Mouse (Mus musculus) thymus, adult 18-20 months (tissue): ENCODE measurements around the gene Wap.

Experiments
- DNase-seq, 2 experiments: peaks; one replicate each; pipeline ENCODE4 v3.0.0; 2022; ENCODE audit warnings: mixed read lengths in 2 of 2

Gene Wap

DNA sequence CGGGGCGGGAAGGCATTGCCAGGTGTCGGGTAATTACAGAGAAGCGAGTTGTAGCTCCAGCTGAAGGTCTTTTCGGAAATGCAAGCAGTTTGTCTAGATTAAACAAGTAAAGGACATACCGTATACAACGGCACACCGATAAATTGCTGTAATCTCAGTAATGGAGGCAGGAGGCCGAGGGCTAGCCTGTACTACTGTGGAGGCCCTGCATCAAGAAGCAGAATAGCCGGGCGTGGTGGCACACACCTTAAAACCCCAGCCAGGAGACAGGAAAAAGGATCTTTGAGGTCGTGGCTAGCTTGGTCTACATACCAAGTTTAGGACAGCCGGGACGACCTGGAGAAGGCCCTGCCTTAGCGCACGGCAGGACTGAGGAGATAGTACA is 12.1 kb downstream of the Wap start:
- no peak for DNase-seq

DNA sequence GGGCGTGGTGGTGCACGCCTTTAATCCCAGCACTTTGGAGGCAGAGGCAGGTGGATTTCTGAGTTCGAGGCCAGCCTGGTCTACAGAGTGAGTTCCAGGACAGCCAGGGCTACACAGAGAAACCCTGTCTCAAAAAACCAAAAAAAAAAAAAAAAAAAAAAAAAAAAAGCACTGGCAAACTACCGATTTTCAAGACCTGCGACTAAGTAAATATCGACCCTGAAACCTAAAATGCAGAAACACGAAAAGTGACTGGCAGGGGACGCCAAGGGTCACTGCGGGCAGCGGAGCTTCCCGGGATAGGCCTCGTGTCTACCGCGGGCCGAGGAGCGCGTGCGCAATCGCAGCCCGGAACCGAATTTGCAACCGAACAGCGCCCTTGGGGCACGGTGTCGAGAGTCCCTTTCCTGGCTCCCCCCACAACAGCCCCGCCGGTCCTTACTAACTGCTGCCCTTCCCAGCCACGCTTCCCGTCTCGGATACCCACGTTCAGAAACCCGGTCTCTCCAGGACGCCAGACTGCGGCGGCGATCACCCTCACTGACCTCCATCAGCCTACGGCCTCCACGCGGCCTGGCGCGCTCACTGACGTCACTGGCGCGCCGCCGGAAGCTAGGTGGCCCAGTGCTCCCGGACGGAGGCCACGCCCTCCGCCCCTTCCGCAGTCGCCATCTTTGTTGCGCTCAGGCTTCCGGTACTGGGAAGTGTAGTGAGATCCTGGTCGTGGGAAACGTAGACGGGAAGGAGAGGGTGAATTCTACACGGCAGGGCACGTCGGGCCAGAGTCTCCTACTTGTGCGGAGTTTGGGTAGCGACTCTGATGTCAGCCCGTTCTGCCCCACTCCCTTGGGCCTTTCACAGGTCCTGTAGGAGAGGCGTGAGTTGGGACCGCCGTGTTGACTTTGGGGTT is 12.7 kb downstream of the Wap start, which contains the start of gene Tbrg4:
TSS of gene Tbrg4 (minus strand) at position 590 of the 910 bp plus-strand sequence.
- peak; percentile 80 to 85 for DNase-seq

DNA sequence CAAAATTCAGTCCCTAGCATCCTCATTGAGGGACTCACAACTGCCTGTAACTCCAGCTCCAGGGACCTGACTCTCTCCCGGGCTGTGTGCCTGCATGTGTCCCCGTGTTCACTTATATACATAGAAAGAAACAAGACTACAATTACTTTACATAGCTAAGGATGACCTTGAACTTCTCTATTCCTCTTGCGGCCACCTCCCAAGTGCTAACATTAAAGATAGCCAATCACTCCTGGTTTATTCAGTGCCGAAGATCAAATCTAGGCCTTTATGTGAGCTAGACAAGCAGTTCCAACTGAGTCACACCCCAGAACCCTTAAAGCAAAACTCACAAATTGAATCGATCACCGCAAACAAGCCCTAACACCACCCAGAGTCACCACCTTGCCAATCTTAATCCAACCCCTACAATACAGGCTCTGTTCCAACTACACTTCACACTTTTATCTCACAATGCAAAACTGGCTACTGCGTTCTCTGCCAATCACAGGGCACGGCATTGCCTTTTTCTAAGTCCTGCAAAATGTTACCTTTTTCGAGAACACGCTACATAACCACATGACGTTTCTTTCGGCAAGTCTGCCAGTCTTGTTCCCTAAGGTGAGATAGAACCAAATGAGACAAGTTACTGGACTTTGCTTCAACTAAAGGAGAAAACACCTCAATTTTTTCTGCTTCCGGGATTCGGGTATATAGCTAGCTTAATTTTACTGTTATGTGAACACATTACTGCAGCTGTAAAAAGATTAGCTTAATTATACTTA is 13.6 kb downstream of the Wap start:
- DNase-seq: no peak

DNA sequence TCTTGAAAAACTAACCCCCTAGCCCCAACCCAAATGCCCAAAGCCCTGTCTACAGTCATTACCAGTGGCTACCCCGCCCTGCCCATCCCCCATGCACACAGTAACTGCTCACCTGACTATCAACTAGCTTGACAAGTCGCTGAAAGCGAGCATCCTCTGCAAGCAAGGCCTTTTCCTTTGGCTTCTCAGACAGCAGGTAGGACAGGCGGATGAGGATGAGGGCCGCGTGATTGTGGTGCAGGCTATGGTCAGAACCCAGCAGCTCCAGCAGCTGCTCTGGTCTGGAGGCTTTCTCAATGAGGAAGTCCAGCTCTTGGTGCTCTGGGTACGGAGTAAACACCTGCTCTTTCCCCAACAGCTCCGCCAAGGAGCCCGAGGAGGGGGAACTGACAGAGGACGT is 14.7 kb downstream of the Wap start:
- DNase-seq: no peak

DNA sequence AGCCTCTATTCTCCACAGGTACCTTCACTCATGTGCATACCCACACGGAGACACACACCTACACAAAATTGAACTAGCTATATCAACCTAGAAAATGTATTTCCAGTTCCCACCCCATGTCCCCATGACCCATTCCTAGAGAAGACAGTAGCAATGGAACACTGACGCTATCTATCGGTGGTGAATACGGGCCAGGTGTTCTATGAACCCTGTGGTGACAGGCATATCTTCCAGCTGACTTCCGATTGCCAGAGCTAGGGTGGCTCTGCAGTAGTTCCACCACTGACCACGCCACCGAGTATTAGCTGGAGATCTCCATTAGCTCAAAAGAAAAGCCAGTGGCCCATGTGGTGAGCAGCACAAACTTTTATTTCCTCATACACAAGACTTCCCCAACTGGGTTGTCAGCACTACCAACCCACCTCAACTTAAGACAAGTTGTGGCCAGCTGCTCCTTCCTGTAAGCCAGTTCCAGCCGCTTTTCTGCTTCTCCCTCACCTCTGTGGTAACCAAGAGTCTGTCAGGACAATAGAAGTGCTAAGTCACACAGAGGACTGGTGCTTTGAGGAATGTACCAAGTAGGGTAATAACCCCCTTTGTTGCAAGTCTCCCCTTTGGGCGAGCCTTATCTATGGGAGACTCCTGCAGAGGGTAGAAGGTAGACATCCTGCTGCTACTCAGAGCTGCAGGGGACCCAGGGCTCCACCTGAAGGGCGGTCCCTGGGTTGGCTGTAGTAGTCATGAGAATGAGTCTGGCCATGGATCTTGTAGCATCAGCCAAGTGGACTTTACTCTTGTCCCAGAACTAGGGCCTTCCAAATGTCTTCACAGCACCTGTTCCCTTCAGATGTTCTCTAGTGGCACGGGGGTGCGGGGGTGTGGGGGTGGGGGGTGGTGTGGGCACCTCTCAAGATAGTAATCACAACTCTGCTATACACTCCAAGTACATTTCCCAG is 22.9 kb downstream of the Wap start:
- no peak for DNase-seq

DNA sequence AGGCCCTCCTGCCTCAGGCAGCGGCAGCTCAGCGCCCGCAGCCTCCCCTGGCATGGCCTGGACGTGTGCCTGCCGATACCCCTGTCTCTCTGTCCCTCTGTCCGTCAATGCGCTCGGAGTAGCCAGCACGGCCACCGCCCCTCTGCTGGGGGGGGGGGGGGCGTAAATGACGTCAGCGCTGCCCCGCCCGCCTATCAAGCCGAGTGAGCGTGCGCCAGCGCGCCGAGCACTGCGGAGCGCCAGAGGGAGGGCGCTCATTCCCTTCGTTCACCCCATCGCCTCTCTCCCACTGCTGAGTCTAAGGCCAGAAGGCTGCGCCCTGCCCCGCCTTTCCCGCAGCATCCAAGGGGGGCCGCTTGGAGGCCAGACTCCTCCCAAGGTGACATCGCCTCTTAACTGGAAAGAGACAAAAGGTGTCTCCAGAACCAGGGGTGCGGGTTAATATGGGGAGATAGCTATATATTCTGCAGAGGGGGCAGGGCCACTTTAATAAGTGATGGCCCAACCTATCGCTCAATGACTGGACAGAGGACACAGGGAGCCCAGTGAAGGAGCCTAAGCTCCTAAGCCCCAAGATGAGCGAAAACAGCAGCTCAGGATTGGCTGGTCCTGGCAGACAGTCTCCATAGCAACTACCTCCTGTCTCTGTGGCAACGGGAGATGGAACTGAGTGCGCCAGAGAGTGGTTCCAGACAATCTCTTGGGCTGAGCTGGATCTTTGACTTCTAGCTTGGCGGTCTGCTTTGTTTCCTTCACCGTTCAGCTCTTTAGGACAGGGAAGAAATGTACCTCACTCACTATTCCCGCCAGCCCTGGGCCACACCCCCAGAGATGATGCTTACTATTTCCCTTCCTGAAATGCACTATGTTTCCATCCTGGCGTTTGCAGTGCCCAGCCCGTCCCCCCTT is 32.7 kb downstream of the Wap start, which contains the start of gene Nacad:
TSS of gene Nacad (minus strand) at position 563 of the 909 bp plus-strand sequence.
- DNase-seq: no peak

DNA sequence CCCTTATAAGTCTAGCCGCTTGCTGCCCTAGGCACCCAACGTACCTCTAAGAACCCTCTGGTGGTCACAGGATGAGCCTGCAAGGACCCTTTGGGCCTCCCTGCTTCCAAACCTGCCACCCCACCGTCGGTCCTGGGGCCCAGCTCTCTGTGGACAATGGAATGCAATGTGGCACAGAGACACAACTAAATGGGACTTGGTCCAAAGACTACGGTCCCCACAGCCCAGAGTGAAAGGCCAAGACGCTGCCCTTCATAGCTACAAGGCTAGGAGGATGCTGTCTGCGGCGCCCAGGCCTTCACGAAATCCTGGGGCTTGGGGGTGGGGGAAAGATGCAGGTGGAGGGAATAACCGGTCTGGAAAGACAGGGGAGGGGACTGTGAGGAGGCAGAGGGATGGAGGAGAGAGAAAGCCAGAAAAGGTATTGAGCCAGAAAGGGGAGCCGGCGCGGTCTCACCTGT is 33.4 kb downstream of the Wap start:
- no peak for DNase-seq

DNA sequence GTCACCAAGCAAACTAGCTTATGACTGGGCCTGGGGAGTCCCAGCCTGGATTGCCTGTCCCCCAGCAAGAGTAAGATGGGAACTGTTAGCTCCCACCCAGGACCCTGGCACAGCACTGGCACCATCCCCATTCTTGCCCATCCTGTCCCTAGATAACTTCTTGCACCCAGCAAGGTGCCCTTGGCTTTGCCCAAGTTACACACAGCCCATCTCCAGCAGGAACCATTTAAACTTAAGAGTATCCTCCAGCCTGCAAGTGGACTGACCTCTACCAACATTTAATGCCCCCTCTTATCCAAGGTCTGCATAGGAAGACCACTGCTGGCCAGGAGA is 33.9 kb downstream of the Wap start:
- DNase-seq: no peak

DNA sequence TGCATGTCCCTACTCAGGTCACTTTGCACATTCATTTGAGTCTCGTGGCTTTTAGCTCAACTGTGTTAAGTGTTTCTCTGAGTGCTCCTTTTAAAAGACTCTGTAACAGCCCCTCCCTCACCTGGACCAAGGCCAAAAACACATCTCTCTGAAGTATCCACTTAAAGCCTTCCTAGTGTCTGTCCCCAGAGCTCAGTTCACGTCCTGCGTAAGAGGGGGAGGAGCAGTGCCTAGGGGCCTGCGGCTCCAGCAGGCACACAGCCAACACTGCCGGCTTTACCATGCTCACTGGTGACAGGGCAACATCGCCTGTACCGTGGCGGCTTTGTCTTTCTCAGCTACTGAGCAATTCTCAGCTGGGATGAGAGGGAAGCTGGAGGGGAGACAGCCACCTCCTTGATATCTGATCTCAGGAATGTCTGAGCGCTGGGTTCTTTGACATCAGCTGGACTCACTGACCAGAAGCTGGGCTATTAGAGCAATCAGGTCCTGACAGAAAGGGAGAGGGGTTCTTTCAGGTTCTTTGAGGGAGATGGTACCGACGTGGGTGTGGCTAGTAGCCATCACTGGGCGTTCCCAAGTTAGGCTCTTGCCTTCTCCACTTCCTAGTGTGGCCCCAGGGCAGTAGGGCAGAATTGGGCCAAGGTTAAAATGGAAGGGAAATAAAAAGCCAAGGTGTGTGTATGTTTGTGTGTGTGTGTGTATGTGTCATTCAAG is 34.4 kb downstream of the Wap start:
- no peak for DNase-seq

DNA sequence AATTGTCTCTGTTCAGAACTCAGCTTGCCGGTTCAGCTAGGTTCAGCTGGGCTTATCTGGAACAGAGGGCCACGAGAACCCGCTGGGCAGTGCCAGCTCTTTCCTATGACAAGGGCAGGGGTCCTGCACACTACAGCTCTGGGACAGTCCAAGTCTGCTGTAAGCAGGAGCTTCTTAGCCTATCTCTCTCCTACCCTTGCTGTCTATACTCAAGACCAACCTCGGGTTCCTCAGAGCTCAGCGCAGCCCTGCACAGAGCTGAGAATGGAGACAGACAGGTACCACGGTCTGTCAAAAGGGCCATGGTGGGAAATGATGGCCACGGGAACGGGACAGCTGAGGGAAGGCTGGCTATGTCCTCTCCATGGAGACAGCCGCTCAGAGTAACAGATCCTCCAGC is 35.2 kb downstream of the Wap start:
- no peak for DNase-seq

DNA sequence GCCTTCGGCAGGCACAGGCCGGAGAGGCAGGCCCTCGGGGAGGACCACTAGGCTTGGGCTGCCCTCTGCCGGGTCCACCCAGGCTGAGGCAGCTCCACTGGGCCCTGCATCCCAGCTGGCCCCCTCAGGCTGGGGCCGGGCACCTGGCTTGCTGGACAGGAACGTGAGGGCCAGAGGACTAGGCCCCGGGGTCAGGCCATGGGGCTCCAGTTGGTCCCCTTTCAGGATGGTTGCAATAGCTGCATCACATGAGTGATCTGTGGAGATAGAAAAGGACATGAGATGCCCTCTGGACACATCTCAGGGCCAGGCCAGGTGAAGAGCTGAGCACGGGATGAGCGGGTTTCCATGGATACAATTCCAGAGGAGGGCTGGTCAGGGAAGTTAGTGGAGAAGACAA is 35.8 kb downstream of the Wap start:
- DNase-seq: no peak

DNA sequence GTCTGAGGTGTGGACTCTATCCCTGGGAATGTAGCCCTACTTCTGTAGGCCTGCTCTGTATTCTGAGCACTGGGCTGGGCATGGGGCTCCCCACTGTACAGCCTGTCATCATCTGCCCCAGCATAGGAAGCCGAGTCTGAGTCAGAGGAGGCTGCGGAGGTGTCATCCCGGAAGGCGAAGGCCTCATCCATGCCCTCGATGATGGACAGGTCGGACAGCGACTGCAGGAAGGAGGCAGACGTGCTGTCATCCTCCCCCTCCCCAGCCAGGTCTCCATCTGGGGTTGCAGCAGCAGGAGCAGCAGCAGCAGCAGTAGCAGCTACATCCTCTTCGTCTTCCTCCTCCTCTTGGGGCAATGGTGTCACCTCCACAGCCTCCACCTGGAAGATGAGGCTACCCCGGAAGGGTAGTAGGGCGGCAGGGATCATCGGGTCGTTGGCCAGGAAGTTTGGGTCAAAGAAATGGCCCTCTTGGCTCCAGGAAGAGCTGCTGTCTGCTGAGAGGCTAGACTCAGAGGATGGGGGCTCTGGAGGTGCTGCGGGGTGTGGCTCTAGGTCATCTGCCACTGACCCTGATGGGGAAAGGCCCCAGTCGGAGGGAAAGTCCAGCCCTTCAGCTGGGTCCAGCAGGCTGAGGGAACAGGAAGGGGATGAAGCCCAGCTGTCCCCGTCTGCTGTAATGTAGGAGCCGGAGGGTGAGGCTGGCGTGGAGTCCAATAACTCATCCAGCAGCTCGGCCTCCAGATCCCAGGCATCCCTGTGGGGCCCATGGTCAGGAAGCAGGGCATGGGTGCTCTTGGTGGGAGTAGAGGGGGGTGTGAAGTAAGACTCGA is 36.6 kb downstream of the Wap start:
- no peak for DNase-seq

DNA sequence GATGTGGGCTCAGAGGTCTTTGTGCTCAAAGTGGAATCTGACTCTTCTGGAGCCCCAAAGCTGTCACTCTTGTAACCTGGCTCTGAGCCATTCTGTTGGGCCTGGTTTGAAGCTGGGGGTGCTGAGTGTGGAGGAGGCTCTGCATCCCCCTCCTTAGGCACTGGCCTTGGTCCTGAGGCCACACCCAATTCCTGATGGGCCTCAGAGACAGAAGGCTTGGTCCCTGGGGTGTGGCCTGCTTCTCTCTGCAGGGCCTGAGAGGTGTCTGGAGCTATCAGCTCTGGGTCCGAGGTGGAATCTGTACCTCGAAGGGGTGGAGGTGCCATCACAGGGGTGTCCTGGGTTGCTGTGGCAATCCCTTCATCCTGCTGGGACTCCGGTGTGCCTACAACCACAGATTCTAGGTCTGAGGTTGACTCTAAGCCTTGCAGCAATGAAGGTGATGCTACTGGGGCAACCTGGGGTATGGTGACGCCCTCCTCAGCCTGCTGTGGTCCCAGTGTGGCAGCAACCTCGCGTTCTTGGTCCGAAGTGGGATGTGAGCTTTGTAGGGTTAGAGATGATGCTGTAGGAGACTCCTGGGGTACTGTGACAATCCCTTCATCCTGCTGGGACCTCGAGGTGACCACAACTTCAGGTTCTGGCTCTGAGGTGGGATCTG is 38.0 kb downstream of the Wap start:
- DNase-seq: no peak

DNA sequence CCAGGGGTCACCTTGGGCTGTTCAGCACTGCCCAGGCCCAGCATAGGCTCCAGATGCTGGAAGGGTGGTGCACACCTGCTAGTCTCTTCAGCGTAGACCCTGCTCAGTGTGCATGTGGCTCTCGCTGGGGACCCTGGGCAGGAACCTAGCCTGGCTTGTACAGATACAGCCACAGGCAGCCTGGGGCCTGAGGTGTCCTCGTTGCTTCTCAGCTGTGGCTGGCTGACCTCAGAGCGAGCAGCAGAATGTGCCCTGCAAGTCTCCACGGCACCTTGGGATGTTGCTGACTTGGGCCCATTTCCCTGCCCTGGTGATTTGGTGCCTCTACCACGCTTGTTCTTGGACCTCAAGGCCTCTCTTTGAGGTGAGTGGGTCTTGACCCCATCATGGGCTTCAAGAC is 38.6 kb downstream of the Wap start:
- no peak for DNase-seq

DNA sequence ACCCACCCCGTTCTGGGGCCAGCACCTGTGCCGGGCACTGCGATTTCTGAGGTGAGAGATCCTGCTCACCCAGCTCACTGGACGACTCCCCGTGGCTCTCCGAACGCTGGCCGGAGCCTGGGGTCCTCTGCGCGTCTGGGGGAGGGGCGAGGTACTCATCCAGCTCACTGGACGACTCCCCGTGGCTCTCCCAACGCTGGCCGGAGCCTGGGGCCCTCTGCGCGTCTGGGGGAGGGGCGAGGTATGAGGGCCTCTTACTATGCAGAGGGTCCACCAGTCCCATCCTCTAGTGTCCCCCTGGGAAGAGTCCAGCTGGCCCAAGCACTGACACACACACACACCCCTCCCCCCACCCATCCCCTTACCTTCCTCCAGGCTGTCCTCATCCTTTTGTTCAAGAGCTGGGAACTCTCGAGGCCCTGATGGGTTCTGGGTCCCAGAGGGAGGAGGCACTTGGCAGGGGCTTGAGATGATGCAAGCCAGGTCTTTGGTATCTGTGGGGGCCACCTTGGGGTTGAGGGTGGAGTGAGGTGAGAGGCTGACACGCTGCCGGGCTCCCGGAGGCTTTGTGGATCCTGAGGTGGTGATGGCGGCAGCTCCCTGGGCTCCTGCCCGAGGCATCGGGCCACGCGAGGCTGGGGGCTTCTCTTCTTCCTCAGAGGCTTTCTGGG is 39.3 kb downstream of the Wap start:
- DNase-seq: no peak

DNA sequence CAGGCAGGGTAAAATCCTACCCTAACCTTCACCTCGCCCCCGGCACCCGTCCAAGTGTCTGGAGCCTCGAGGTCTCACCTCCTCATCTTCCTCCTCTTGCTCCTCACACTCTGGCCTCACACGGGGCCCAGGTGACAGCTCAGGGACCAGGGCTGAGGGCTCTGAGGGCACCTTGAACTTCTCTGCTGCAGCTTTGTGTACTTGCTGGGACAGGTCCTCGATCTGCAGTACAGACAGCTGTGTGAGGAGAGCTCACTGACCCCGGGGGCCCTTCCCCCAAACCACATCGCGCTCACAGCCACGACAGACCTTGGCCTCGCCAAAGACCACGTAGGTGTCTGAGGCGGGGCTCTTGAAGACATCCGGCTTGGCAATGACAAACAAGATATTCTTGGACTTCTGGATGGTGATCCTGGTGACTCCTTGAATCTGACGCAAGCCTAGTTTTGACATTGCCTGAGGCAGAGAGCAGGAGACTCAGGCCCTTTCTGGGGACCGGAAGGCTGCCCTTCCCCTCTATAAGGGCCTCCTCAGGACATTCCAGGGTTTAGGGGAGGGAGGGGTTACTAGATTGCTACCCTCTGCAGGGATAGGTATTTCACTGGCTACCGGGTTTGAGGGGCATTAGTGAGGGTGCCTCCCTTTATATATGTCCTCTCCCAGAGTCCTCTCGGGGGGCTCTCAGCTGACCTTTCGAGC is 40.1 kb downstream of the Wap start:
- no peak for DNase-seq

DNA sequence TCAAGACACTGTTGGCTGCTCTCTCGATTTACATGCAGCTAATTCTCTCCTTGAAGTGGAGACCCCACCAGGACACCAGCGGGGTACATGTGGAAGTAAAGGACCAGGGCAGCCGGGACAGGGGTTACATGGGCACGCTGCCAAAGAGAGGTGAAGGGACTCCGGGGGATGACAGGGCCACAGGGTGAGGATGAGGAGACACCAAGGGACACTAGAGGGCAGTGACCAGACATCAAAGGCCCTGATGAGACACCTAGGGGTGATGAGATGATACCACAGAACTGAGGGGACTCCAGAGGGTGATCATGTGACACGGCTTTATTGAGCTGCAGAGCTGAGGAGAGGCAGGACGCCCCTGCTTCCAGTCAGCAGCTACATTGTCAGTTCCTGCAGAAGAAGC is 40.9 kb downstream of the Wap start:
- no peak for DNase-seq

DNA sequence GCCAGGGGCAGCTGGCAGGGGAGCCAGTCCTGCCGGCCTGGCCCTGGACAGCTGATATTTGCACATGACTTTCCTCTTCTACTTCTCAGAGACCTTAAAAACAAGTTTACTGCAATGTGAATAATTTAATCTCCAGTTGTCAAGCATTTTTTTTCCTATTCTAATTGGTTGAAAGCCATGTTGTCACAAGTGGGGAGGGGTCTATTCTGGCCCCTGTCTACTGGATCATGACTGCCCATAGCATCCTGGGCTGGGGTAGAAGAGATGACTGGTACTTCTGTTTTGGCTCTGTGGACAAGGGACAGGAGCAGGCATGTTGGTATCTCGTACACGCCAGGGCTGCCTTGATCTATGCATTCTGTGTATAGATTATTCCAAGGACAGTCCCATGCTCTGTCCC is 41.8 kb downstream of the Wap start:
- DNase-seq: no peak
